In genomic region chr17:56217670-56218069, GRCm38 (mm10) we compare ENCODE assay signal across 8 mouse cellular contexts. TPM values are rescaled to one million over a fixed set of nuclear protein-coding genes. Genes with fewer than 3 reads are reported as not detected.
A peak's percentile ranks its signal among the peaks of the same experiment; 100 is the strongest.
DNase-seq lines count a peak whose midpoint lies in the region; ATAC-seq and TF ChIP-seq lines count a peak whose summit lies in the region.

No protein-coding gene starts in this region.

- H3K4me1 ChIP-seq in heart, postnatal 0 days (ENCODE audit: control insufficient read depth, insufficient read depth), result peaks cover 15% of the 10 kb centered on the region; the same call in 1 of the 2 replicates

- H3K27me3 ChIP-seq in heart, postnatal 0 days (ENCODE audit: control insufficient read depth, insufficient read depth, low read length), result no peaks in the 10 kb centered on the region

- H3K9me3 ChIP-seq in heart, postnatal 0 days (replicated peaks; ENCODE audit: control insufficient read depth, low read length), result no peaks in the 10 kb centered on the region

- peak overlapping the region; percentile 74 for H3K4me3 ChIP-seq in heart, postnatal 0 days (ENCODE audit: low read depth, low read length)
- H3K4me3 ChIP-seq in macrophage (ENCODE audit: inconsistent target), result peak overlapping the region; percentile 78

- intact Hi-C loops in left cerebral cortex, postnatal 4 days (cut with DNase I), result no loop called here
- intact Hi-C loops in left cerebral cortex, postnatal 36 days (cut with DNase I), result loop anchor here (2.0 kb wide), 1 partner anchor 37 kb away; no protein-coding TSS in a partner anchor

- WGBS in heart, postnatal 0 days, result 61% methylated on average over 13 of the region's 13 CpGs
- WGBS in macrophage (ENCODE audit: missing documents), result 92% methylated on average over 13 of the region's 13 CpGs

- no peak overlapping the region for H3K27ac ChIP-seq in heart, postnatal 0 days (ENCODE audit: low read depth)
- peak overlapping the region; percentile 47; the same call in 1 of the 2 replicates for H3K27ac ChIP-seq in macrophage

- no peak for ATAC-seq in heart, postnatal 0 days (ENCODE audit: insufficient read depth, low read depth)

- TF ChIP-seq EP300 in heart, postnatal 0 days (IDR thresholded peaks at IDR 0.05; ENCODE audit: low read depth), result no peak

- no peaks in the 10 kb centered on the region; the same call in 1 of the 2 replicates for H3K36me3 ChIP-seq in heart, postnatal 0 days (replicated peaks; ENCODE audit: control insufficient read depth, insufficient read depth, low read length)
- no peaks in the 10 kb centered on the region for H3K36me3 ChIP-seq in macrophage (ENCODE audit: inconsistent target)

- peak; percentile 14 for DNase-seq in kidney, adult 9 months
- no peak for DNase-seq in kidney, postnatal 4 days
- DNase-seq in cerebellum, adult 18-20 months, result peak; percentile 29 to 35
- no peak for DNase-seq in heart, postnatal 0 days (ENCODE audit: low spot score)
- no peak for DNase-seq in left cerebral cortex, postnatal 4 days
- no peak for DNase-seq in left cerebral cortex, postnatal 36 days (ENCODE audit: low spot score in 2 of 2)
- no peak for DNase-seq in urinary bladder, adult 2 months (ENCODE audit: low spot score)

- H3K9ac ChIP-seq in heart, postnatal 0 days (replicated peaks; ENCODE audit: low read depth, low read length), result peak overlapping the region; percentile 81

- peaks cover 48% of the 10 kb centered on the region for H3K79me2 ChIP-seq in macrophage (ENCODE audit: inconsistent target)

- H3K4me2 ChIP-seq in heart, postnatal 0 days (ENCODE audit: low read depth, low read length), result peak overlapping the region; percentile 73

- TF ChIP-seq CTCF in heart, postnatal 0 days (IDR thresholded peaks at IDR 0.05; ENCODE audit: low read depth), result no peak

RNA-seq across cellular contexts. Expression of gene Dpp9, which starts 1.0 kb away (rescaled TPM):
- 25.9 and 29.0 TPM in 2 replicates for total RNA-seq in heart, postnatal 0 days (2014; rRNA removed; ENCODE audit: low replicate concordance)
- 12.6 and 13.3 TPM in 2 replicates for polyA plus RNA-seq in heart, postnatal 0 days (2015; fragmentation: Nextera tagmentation; extraction: Ambion mirVana)
- total RNA-seq in macrophage (2018; cell fraction: chromatin; rRNA removed), result 10 to 100 TPM; 32.0 to 86.3 (median 54.8) TPM
- 10 to 100 TPM; 27.3 to 39.4 (median 33.0) TPM for total RNA-seq in macrophage (2018; cell fraction: cytosol; rRNA removed)
- 10 to 100 TPM; 25.6 to 49.7 (median 35.0) TPM for total RNA-seq in macrophage (2018; cell fraction: nucleus; rRNA removed)
- 19.4 to 30.5 TPM (median 30.3 TPM) in 3 replicates for polyA plus RNA-seq in macrophage (2018)
- total RNA-seq in left cerebral cortex, postnatal 4 days (2021), result 10 to 100 TPM; 48.9 to 50.2 TPM
- total RNA-seq in left cerebral cortex, postnatal 36 days (2021), result 10 to 100 TPM; 68.7 to 72.1 TPM
- 24.1 and 24.8 TPM in 2 replicates for polyA plus RNA-seq in urinary bladder, adult 2 months (2012; rRNA removed)

RNA-seq across cellular contexts. Expression of gene Mydgf, which starts 34.0 kb away (rescaled TPM):
- 42.9 and 43.2 TPM in 2 replicates for total RNA-seq in heart, postnatal 0 days (2014; rRNA removed; ENCODE audit: low replicate concordance)
- polyA plus RNA-seq in heart, postnatal 0 days (2015; fragmentation: Nextera tagmentation; extraction: Ambion mirVana), result 50.2 and 52.0 TPM in 2 replicates
- 10 to 100 TPM in 19 of 26 experiments, 1 to 10 TPM in 7; 6.9 to 20.0 (median 12.9) TPM for total RNA-seq in macrophage (2018; cell fraction: chromatin; rRNA removed)
- 10 to 100 TPM; 43.2 to 68.6 (median 55.4) TPM for total RNA-seq in macrophage (2018; cell fraction: cytosol; rRNA removed)
- 10 to 100 TPM; 12.2 to 43.3 (median 24.6) TPM for total RNA-seq in macrophage (2018; cell fraction: nucleus; rRNA removed)
- 33.8 to 65.3 TPM (median 50.0 TPM) in 3 replicates for polyA plus RNA-seq in macrophage (2018)
- total RNA-seq in left cerebral cortex, postnatal 4 days (2021), result 10 to 100 TPM; 45.9 to 47.6 TPM
- 10 to 100 TPM; 39.7 to 43.9 TPM for total RNA-seq in left cerebral cortex, postnatal 36 days (2021)
- 42.0 and 51.0 TPM in 2 replicates for polyA plus RNA-seq in urinary bladder, adult 2 months (2012; rRNA removed)

RNA-seq across cellular contexts. Expression of gene Fem1a, which starts 38.9 kb away (rescaled TPM):
- total RNA-seq in heart, postnatal 0 days (2014; rRNA removed; ENCODE audit: low replicate concordance), result 82.1 and 84.3 TPM in 2 replicates
- polyA plus RNA-seq in heart, postnatal 0 days (2015; fragmentation: Nextera tagmentation; extraction: Ambion mirVana), result 29.5 and 37.1 TPM in 2 replicates
- 10 to 100 TPM in 9 of 26 experiments, 1 to 10 TPM in 17; 2.4 to 25.8 (median 7.7) TPM for total RNA-seq in macrophage (2018; cell fraction: chromatin; rRNA removed)
- total RNA-seq in macrophage (2018; cell fraction: cytosol; rRNA removed), result 10 to 100 TPM in 17 of 26 experiments, 1 to 10 TPM in 9; 4.7 to 16.4 (median 11.9) TPM
- 10 to 100 TPM in 15 of 26 experiments, 1 to 10 TPM in 11; 5.5 to 23.2 (median 10.6) TPM for total RNA-seq in macrophage (2018; cell fraction: nucleus; rRNA removed)
- 6.6 to 13.3 TPM (median 10.2 TPM) in 3 replicates for polyA plus RNA-seq in macrophage (2018)
- 10 to 100 TPM; 41.4 to 45.7 TPM for total RNA-seq in left cerebral cortex, postnatal 4 days (2021)
- 10 to 100 TPM; 33.0 to 35.4 TPM for total RNA-seq in left cerebral cortex, postnatal 36 days (2021)
- 14.4 and 17.2 TPM in 2 replicates for polyA plus RNA-seq in urinary bladder, adult 2 months (2012; rRNA removed)

RNA-seq across cellular contexts. Expression of gene Tnfaip8l1, which starts 55.4 kb away (rescaled TPM):
- 3.4 and 16.5 TPM in 2 replicates for total RNA-seq in heart, postnatal 0 days (2014; rRNA removed; ENCODE audit: low replicate concordance)
- 4.9 and 5.6 TPM in 2 replicates for polyA plus RNA-seq in heart, postnatal 0 days (2015; fragmentation: Nextera tagmentation; extraction: Ambion mirVana)
- total RNA-seq in macrophage (2018; cell fraction: chromatin; rRNA removed), result 1 to 10 TPM in 22 of 26 experiments, under 1 TPM in 4; 0.73 to 5.9 (median 1.9) TPM
- 1 to 10 TPM in 18 of 26 experiments, under 1 TPM in 8; 0.46 to 2.2 (median 1.3) TPM for total RNA-seq in macrophage (2018; cell fraction: cytosol; rRNA removed)
- 1 to 10 TPM in 18 of 26 experiments, under 1 TPM in 8; 0.43 to 6.9 (median 1.6) TPM for total RNA-seq in macrophage (2018; cell fraction: nucleus; rRNA removed)
- polyA plus RNA-seq in macrophage (2018), result 1.2 to 1.7 TPM (median 1.5 TPM) in 3 replicates
- total RNA-seq in left cerebral cortex, postnatal 4 days (2021), result 10 to 100 TPM; 11.1 TPM
- 1 to 10 TPM; 7.9 to 8.5 TPM for total RNA-seq in left cerebral cortex, postnatal 36 days (2021)
- 1.7 and 2.0 TPM in 2 replicates for polyA plus RNA-seq in urinary bladder, adult 2 months (2012; rRNA removed)

RNA-seq across cellular contexts. Expression of gene Ticam1, which starts 58.9 kb away (rescaled TPM):
- 12.3 and 13.8 TPM in 2 replicates for total RNA-seq in heart, postnatal 0 days (2014; rRNA removed; ENCODE audit: low replicate concordance)
- polyA plus RNA-seq in heart, postnatal 0 days (2015; fragmentation: Nextera tagmentation; extraction: Ambion mirVana), result 4.4 and 4.6 TPM in 2 replicates
- 10 to 100 TPM; 20.0 to 66.0 (median 29.6) TPM for total RNA-seq in macrophage (2018; cell fraction: chromatin; rRNA removed)
- total RNA-seq in macrophage (2018; cell fraction: cytosol; rRNA removed), result 10 to 100 TPM; 29.2 to 68.9 (median 35.2) TPM
- 10 to 100 TPM; 18.9 to 54.1 (median 29.3) TPM for total RNA-seq in macrophage (2018; cell fraction: nucleus; rRNA removed)
- 19.5 to 36.1 TPM (median 21.2 TPM) in 3 replicates for polyA plus RNA-seq in macrophage (2018)
- 1 to 10 TPM; 3.4 to 3.7 TPM for total RNA-seq in left cerebral cortex, postnatal 4 days (2021)
- total RNA-seq in left cerebral cortex, postnatal 36 days (2021), result 1 to 10 TPM; 4.9 to 5.3 TPM
- polyA plus RNA-seq in urinary bladder, adult 2 months (2012; rRNA removed), result 8.7 and 10.0 TPM in 2 replicates

Comparison
In these comparisons a context has a peak if more than half of its experiments do, and no peak if none do; other contexts are left out.
1. DNase-seq: peak in kidney, adult 9 months (single experiment) and cerebellum, adult 18-20 months (2 of 2); none in kidney, postnatal 4 days (0 of 2), heart, postnatal 0 days (single experiment), left cerebral cortex, postnatal 4 days (single experiment), left cerebral cortex, postnatal 36 days (0 of 2) and urinary bladder, adult 2 months (single experiment).